Mouse (Mus musculus) CD8-positive naive resting alpha-beta T cell, adult 2 months (primary cell): ENCODE results near the gene Cox14.
"Not testable (repeated sequence)": the region's sequence is repeated elsewhere in the genome, so short reads cannot be mapped to it uniquely, and the experiment has no call there.

Experiments used
- DNase-seq, 2 experiments: peaks; one replicate each; pipeline ENCODE4 v3.0.0; 2022; ENCODE audit warnings: low read depth in 2 of 2, low spot score in 2 of 2

The Cox14 gene

GRCm38 (mm10) chr15:99724292-99725021 lies 961 bp upstream of the Cox14 start:
- DNase-seq: peak; percentile 32 to 42

- no peak for DNase-seq
These were observed 1.1 kb downstream of the Cox14 start for GRCm38 (mm10) chr15:99726549-99726948.

GRCm38 (mm10) chr15:99727039-99727438 lies 1.6 kb downstream of the Cox14 start:
- not testable (repeated sequence) for DNase-seq

- DNase-seq: no peak
These were observed 2.1 kb downstream of the Cox14 start for GRCm38 (mm10) chr15:99727525-99727924.

- no peak for DNase-seq
These were observed 2.8 kb downstream of the Cox14 start for GRCm38 (mm10) chr15:99728211-99728610.

- no peak for DNase-seq
These were observed 3.8 kb downstream of the Cox14 start for GRCm38 (mm10) chr15:99729056-99729783.

- DNase-seq: no peak
These were observed 5.7 kb downstream of the Cox14 start for GRCm38 (mm10) chr15:99731167-99731566.

- DNase-seq: no peak
These were observed 6.3 kb downstream of the Cox14 start for GRCm38 (mm10) chr15:99731678-99732077.

- DNase-seq: no peak
These were observed 7.8 kb downstream of the Cox14 start for GRCm38 (mm10) chr15:99733186-99733585.

- peak; percentile 100 for DNase-seq
These were observed 10.2 kb downstream of the Cox14 start for GRCm38 (mm10) chr15:99735631-99736030.

GRCm38 (mm10) chr15:99736675-99737074 lies 11.3 kb downstream of the Cox14 start:
- no peak for DNase-seq

- DNase-seq: no peak
These were observed 14.8 kb downstream of the Cox14 start for GRCm38 (mm10) chr15:99740229-99740628.

GRCm38 (mm10) chr15:99754204-99754603 lies 28.8 kb downstream of the Cox14 start:
- DNase-seq: no peak

GRCm38 (mm10) chr15:99767467-99767866 lies 42.0 kb downstream of the Cox14 start:
- DNase-seq: no peak

GRCm38 (mm10) chr15:99768761-99769160 lies 43.3 kb downstream of the Cox14 start:
- DNase-seq: no peak

- no peak for DNase-seq
These were observed 45.6 kb downstream of the Cox14 start for GRCm38 (mm10) chr15:99771004-99771500.

- peak; percentile 18 to 55 for DNase-seq
These were observed 46.3 kb downstream of the Cox14 start for GRCm38 (mm10) chr15:99771601-99772276.

GRCm38 (mm10) chr15:99772277-99772880 lies 47.0 kb downstream of the Cox14 start:
- DNase-seq: peak; percentile 73 to 80

GRCm38 (mm10) chr15:99772881-99772924 lies 47.3 kb downstream of the Cox14 start, which contains the start of gene Cers5:
Gene Cers5 (minus strand): TSS chr15:99772885.
- DNase-seq: not testable (repeated sequence)

- no peak for DNase-seq
These were observed 47.5 kb downstream of the Cox14 start for GRCm38 (mm10) chr15:99772925-99773324.
